Comparison of ENCODE assay signal across 2 mouse cellular contexts in the genomic region with DNA sequence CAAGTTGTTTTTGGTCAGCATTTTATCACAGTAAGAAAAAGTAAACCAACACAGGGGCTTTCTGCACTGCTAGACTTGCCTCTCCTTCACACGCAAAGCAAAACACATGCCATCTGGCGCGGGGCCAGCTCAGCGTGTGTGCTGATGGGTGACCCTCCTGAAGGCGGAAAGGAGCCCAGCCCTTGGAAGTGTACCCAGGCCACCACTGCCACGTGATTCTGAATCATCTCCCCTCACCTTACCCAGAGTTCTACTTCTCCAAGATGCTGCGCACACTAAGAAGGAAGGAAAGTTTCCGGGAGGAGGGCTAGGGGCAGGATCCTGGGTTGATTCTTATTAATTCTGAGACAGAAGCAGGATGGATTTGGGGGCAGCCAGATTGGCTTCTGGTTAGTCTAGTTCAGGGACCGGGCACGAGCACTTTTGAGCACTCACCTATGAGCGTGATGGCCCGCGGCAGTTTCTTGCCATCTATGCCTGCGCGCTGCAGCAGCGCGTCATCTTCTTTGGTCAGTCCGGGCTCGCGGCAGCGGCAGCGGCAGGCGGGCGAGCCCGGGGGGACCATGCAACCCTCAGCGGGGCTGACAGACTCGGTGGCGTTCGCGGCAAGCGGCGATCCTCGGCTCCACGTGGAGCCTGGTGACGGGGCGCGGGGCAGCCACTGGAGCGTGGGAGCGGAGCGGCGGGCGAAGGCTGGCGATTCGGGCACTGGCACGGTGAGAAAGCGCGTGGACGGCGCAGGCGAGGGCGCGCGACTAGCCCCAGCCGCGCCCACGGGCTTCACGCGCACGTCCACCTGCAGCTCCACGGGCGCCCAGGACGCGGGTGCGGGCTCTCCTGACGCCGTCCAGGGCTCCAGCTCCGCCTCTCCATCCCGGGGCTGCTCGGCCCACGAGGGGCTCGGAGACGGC.
TF ChIP-seq lines count a peak whose summit lies in the region.

No protein-coding gene starts in this region.

TF ChIP-seq in C2C12, 6 proteins besides CTCF, POLR2A, EP300 and RAD21 (continued from another document):
- TF ChIP-seq MAX (IDR thresholded peaks at IDR 0.05) (no peak), FOSL1 (IDR thresholded peaks at IDR 0.05; ENCODE audit: insufficient read depth, low read length, poor library complexity, severe bottlenecking) (no peak)

TF ChIP-seq in ES-E14, 5 proteins besides CTCF, POLR2A, EP300 and RAD21 (continued from another document):
- no peak for TF ChIP-seq ZC3H11A (IDR thresholded peaks at IDR 0.05; ENCODE audit: borderline replicate concordance, low read depth, low read length)
TF ChIP-seq in ES-E14: peak in this region for 0.
